Mouse (Mus musculus) heart, adult 8-10 months (tissue): ENCODE measurements around the gene Pde6d. TPM values are rescaled to one million over a fixed set of nuclear protein-coding genes. Genes with fewer than 3 reads are reported as not detected.

Experiments
- DNase-seq: peaks from one replicate; pipeline ENCODE4 v3.0.0; 2022; ENCODE audit warnings: low spot score
- total RNA-seq, 4 experiments: library from RNA; stranded (reverse); gene quantifications; 2 replicates each; pipeline ENCODE4 v1.2.4; 2022

The Pde6d gene
- 10 to 100 TPM; 38.9 to 47.2 (median 44.3) TPM for total RNA-seq

DNA sequence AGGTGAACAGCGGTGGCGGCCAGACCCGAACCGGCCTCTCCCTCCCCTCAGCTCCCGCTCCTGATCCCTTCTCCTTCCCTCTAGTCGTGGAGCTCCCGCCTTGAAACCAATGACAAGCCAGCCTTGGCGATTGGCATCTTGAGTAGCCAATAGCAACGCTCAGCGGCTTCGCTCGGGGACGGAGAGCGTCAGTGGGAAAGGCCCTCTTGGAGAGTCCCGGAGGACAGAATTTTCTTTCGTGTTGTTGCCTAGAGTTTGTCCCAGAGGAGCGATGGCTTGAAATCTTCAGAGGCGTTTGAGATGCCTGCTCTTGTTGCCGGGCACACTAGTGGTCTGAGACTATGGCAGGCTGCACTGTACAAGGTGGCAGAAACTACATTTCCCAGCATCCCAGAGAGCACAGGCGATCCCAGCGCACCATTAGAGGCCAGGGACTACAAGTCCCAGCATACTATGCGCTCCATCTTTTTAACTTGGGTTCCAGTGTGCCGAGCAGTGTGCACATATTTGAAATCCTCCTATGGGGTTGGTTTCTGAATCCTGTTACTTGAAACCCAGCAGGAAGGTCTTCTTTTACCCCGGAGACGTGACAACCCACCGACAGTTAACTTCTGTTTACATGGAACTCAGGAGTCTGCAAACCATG, at the start of gene Pde6d, which contains the start of gene Cops7b:
Gene Pde6d (minus strand): TSS at position 179 of the 646 bp plus-strand sequence.
Gene Cops7b (plus strand): TSS at position 454 of the 646 bp plus-strand sequence.
- DNase-seq, result peak; percentile 99

- DNase-seq, result no peak
Measured at GRCm38 (mm10) chr1:86630527-86630926, 48.1 kb upstream of the Pde6d start.

- no peak for DNase-seq
Measured at GRCm38 (mm10) chr1:86629936-86630335, 47.5 kb upstream of the Pde6d start.

GRCm38 (mm10) chr1:86628270-86628669, 45.8 kb upstream of the Pde6d start:
- no peak for DNase-seq

- no peak for DNase-seq
Measured at GRCm38 (mm10) chr1:86623001-86624000, 40.9 kb upstream of the Pde6d start.

DNA sequence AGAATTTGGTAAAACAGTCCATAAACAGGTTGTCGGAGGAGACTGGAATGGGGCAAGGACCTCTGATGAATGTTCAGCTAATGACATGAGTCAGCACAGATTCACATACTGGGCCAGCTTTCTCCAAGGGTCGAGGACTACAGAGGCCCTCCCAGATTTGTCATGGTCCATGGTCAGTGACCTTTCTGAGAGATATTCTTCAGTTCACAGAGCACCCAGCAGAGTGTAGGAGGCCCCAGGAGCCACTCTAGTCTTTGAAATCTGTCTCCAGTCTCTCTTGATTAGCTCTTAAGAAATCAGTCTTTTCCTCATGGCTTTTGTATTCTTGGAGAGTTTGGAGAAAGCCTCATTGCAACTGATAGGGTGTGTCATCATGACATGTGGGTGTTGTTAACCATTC, 39.9 kb upstream of the Pde6d start:
- no peak for DNase-seq

DNA sequence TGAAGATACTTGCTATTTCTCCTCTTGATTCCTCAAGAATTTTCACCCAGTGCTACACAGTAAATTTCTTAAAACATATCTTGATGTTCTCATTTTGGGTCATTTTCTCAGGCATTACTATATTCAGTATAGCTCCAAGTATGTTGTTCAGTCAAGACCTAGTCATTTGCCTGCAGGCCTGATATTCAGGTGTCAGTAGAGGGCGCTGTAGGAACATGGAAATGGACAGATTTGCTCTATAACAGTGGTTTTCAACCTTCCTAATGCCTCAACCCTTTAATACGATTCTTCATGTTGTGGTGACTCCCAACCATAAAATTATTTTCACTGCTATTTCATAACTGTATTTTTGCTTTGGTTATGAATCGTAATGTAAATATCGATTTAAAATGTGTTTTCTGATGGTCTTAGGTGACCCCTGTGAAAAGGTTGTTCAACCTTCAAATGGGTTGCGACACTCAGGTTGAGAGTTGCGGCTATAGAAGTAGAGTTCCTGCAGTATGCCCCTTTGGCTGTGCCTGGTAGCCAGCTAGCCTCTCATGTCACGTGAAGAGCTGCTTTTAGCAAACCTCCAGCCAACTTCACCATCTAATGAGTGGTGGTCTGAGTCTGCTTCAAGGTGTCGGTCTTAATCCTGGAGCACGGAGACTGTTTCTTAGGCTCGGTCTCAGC, 36.2 kb upstream of the Pde6d start:
- peak; percentile 51 for DNase-seq

GRCm38 (mm10) chr1:86614269-86614668, 31.8 kb upstream of the Pde6d start:
- DNase-seq, result peak; percentile 9

DNA sequence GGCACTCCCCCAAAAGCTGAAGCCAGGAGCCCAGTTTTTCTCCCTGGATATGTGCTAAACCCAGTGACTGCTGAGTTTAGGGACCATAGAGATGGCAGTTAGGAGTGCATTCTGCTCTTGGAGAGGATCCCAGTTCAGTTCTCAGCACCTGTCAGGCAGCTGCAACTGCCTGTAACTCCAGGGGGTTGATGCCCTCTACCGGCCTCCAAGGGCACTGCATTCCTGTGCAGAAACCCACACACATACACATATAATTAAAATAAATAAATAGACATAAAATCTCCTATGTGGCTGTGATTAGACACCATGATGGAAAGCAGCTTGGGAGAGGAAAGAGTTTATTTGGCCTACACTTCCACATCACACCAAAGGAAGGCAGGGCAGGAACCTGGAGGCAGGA, 29.7 kb upstream of the Pde6d start:
- no peak for DNase-seq

DNA sequence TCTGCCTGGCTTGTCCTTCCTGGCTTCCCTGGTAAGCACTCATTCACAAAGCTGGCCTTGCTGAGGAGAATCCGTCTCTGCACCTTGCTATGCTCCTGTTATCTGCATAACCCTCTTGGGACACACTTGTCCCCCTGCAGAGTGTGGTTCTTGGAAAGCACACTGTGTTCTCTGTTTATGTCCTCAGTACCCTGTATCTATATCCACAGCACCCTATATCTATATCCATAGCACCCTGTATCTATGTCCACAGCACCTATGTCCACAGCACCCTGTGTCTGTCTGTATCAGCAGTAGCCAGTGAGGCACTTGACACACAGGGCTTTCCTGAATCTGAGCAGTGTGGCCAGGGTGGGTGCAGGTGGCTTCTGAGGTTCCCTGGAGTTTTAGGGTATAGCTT, 28.5 kb upstream of the Pde6d start:
- no peak for DNase-seq

- DNase-seq, result no peak
Measured at GRCm38 (mm10) chr1:86600117-86600516, 17.7 kb upstream of the Pde6d start.

DNA sequence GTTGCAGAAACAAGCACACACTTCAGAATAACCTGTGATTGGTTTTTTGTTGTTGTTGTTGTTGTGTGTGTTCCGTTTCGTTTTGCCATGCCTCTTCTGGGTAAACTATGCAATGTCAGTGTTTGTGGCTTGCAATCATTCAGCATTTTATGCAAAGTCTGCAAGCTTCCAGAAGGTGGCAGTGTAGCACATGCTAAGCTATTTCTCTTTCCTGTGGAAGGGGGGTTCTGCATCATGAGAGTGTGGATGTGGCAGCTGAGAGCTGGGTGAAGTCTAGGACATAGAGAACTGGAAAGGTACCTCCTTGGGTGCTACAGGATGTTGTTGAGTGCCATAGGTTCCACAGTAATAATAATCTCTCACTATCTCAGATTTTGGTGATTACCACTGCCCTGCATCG, 16.1 kb upstream of the Pde6d start:
- no peak for DNase-seq

DNA sequence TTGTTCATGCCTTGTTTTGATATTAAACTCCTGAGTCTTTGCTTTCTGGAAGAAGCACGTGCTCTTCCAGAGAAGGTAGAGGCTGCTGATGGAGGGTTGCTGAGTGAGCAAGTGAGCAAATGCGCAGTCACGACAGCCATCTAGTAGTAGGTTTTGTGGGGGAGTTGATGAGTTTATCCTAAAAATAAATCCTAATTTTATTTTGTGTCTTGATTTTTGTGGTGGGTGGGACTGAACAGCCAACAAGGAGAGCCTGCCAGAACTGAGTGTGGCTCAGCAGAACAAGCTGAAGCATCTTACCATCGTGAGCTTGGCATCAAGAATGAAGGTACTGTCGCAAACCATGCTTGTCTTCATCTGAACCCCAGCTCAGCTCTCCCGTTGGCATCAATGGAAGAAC, 14.1 kb upstream of the Pde6d start:
- no peak for DNase-seq

DNA sequence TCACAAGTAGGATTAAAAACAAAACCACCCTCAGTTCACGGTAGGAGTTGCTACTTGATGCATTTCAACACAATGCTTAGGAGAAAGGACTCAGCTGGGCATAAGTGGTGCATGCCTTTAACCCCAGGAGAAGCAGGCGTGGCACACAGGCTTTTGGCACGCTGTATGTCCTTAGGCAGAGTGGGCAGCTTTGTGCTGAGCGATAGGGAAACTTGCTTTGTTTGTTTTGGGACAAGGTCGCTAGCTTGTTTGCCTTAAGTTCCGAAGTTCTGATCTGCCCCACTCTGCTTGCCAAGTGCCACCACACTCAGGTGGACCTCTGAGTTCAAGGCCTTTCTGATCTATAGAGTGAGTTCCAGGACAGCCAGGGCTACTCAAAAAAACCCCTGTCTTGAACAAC, 12.9 kb upstream of the Pde6d start:
- no peak for DNase-seq

GRCm38 (mm10) chr1:86594539-86594938, 12.1 kb upstream of the Pde6d start:
- no peak for DNase-seq

DNA sequence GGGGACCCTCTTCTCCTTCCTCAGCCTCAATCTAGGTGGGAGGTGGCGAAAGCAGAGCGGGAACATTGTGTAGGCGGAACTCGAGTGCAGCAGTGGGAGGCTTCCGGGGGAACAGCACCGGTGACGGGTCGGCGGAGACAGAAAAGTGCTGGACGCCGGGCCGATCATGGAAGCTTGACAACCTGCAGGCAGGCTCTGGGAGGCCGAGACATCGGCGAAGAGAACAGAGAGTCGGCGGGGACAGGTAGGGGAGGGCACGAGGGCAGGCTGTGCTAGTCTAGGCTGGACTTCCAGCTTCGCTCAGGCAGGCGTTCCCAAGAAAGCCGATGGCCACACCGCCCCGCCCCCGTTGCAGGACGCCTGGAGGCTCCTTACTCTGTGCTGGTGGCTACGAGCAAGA, 4.6 kb upstream of the Pde6d start:
- DNase-seq, result peak; percentile 73

DNA sequence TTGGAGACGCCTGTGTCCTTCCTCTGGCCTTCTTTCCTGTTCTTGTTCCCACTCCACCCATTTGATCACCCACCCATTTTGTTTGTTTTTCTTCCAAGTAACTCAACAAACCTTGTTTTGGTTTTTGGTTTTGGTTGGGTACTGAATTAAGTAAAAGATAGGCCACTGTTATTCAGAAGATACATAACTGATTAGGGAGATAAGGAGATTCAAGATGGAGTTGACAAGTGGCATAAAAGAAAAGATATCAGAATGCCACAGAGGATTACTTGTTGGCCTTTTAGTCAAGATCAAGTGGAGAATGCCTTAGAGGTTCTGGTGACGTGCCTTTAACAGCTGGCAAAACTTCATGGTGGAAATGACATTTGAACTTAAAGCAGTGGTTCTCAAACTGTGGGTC, 1.3 kb upstream of the Pde6d start:
- DNase-seq, result no peak

GRCm38 (mm10) chr1:86581692-86582450, 558 bp downstream of the Pde6d start:
- DNase-seq, result no peak

DNA sequence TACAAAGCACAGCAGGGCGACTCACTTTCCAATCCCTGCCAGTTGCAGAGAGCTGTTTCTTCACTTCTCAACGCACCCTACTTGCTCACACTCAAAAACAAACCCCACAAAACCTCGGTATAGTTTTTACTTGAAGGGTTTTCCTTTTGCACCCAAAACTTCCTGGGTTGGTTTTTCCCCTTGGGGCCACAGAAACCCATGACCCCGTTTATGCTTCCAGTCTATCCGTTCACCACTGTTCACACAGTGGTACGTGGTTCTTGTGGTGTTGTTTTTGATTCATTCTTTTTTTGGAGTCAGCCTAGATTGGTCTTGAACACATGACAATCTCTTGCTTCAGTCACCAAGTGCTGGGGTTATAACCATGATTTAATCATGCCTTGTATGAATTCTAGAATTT, 2.0 kb downstream of the Pde6d start:
- DNase-seq, result no peak

GRCm38 (mm10) chr1:86571941-86572340, 10.5 kb downstream of the Pde6d start:
- no peak for DNase-seq

DNA sequence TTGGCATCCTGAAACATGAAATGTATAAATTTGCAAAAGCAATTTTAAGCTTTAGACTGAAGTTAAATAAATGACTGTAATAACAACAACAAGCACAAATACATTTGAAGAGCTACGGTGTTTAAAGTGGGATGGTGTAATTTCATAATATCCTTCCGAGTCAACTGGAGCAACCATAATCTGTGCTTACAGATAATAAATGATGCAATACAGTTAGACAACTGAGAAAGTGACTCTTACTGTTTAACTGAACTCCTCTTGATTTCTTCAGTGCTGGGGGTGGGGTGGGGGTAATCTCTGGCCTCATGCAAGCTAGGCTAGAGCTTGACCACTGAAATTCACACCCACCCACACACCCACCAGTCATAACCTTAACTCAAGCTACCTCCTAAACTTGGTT, 11.0 kb downstream of the Pde6d start:
- no peak for DNase-seq
